Mouse (Mus musculus): ENCODE measurements around the gene Zzz3. TPM values are rescaled to one million over a fixed set of nuclear protein-coding genes. Genes with fewer than 3 reads are reported as not detected.

The Zzz3 gene
- polyA plus RNA-seq, 1 experiment: 12.7 TPM

- TF ChIP-seq CTCF (IDR thresholded peaks at IDR 0.05; ENCODE audit: control insufficient read depth, insufficient read depth, insufficient replicate concordance, low read depth, low read length): no peak
- TF ChIP-seq POLR2A (IDR thresholded peaks at IDR 0.05; ENCODE audit: control insufficient read depth, low read depth, low read length): no peak
- H3K27ac ChIP-seq (ENCODE audit: control insufficient read depth, insufficient read depth, low read depth, low read length): no peak overlapping the region
- H3K27me3 ChIP-seq (ENCODE audit: control insufficient read depth, insufficient read depth, low read length): no peaks in the 10 kb centered on the region
- no peaks in the 10 kb centered on the region for H3K4me1 ChIP-seq (ENCODE audit: control insufficient read depth, insufficient read depth, low read length)
- no peak overlapping the region for H3K4me3 ChIP-seq (ENCODE audit: control insufficient read depth, low read depth, low read length)
- no peaks in the 10 kb centered on the region for H3K36me3 ChIP-seq (ENCODE audit: control insufficient read depth, insufficient read depth, low read length)
Measured at GRCm38 (mm10) chr3:152495415-152495898, 100.2 kb downstream of the Zzz3 start.

GRCm38 (mm10) chr3:152497084-152497483 is 101.8 kb downstream of the Zzz3 start:
- no peak for TF ChIP-seq CTCF (IDR thresholded peaks at IDR 0.05; ENCODE audit: control insufficient read depth, insufficient read depth, insufficient replicate concordance, low read depth, low read length)
- no peak for TF ChIP-seq POLR2A (IDR thresholded peaks at IDR 0.05; ENCODE audit: control insufficient read depth, low read depth, low read length)
- Histone ChIP-seq H3K4me1 (ENCODE audit: control insufficient read depth, insufficient read depth, low read length) (no peaks in the 10 kb centered on the region), H3K4me3 (ENCODE audit: control insufficient read depth, low read depth, low read length) (no peak overlapping the region), H3K36me3 (ENCODE audit: control insufficient read depth, insufficient read depth, low read length) (no peaks in the 10 kb centered on the region), H3K27ac (ENCODE audit: control insufficient read depth, insufficient read depth, low read depth, low read length) (no peak overlapping the region), H3K27me3 (ENCODE audit: control insufficient read depth, insufficient read depth, low read length) (no peaks in the 10 kb centered on the region)

- no peaks in the 10 kb centered on the region for H3K36me3 ChIP-seq (ENCODE audit: control insufficient read depth, insufficient read depth, low read length)
- no peaks in the 10 kb centered on the region for H3K27me3 ChIP-seq (ENCODE audit: control insufficient read depth, insufficient read depth, low read length)
- no peak overlapping the region for H3K4me3 ChIP-seq (ENCODE audit: control insufficient read depth, low read depth, low read length)
- no peaks in the 10 kb centered on the region for H3K4me1 ChIP-seq (ENCODE audit: control insufficient read depth, insufficient read depth, low read length)
- TF ChIP-seq CTCF (IDR thresholded peaks at IDR 0.05; ENCODE audit: control insufficient read depth, insufficient read depth, insufficient replicate concordance, low read depth, low read length): no peak
- no peak for TF ChIP-seq POLR2A (IDR thresholded peaks at IDR 0.05; ENCODE audit: control insufficient read depth, low read depth, low read length)
- H3K27ac ChIP-seq (ENCODE audit: control insufficient read depth, insufficient read depth, low read depth, low read length): no peak overlapping the region
Measured at GRCm38 (mm10) chr3:152497842-152498241, 102.6 kb downstream of the Zzz3 start.

DNA sequence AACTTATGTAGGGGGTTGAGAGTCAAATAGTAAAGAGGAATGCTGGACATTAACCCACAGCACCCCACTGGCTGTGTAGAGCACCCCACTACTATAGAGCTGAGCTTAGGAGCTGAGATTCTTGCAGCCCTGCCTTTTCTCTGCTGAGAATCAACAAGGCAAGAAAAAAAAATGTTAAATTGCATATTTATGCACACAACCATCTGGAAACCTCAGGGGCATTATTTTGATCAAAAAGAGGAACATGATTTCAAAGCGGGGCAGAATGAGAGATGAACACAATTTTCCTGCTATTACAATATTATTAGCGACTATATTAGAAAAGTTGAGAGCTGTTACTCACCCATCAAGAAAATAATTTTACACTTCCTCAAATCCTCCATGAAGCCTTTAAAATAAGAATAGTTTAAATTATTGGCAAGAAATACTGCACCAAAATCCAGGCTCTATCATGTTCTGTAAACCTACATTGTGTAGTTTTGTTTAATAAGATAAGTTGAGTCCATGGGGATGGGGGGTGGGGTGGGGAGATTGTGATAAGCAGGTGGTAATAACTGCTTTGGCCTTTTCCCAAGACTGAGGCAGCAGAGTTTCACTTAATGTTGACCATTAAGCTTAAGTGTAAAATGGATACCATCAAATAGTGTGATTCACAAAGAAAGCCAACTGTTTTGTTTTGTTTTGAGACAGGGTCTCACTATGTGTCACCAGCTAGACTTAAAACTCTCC is 103.9 kb downstream of the Zzz3 start:
- Histone ChIP-seq H3K36me3 (ENCODE audit: control insufficient read depth, insufficient read depth, low read length) (no peaks in the 10 kb centered on the region), H3K27ac (ENCODE audit: control insufficient read depth, insufficient read depth, low read depth, low read length) (no peak overlapping the region), H3K4me3 (ENCODE audit: control insufficient read depth, low read depth, low read length) (no peak overlapping the region), H3K4me1 (ENCODE audit: control insufficient read depth, insufficient read depth, low read length) (no peaks in the 10 kb centered on the region), H3K27me3 (ENCODE audit: control insufficient read depth, insufficient read depth, low read length) (no peaks in the 10 kb centered on the region)
- no peak for TF ChIP-seq POLR2A (IDR thresholded peaks at IDR 0.05; ENCODE audit: control insufficient read depth, low read depth, low read length)
- TF ChIP-seq CTCF (IDR thresholded peaks at IDR 0.05; ENCODE audit: control insufficient read depth, insufficient read depth, insufficient replicate concordance, low read depth, low read length): no peak

- H3K4me1 ChIP-seq (ENCODE audit: control insufficient read depth, insufficient read depth, low read length): no peaks in the 10 kb centered on the region
- H3K36me3 ChIP-seq (ENCODE audit: control insufficient read depth, insufficient read depth, low read length): no peaks in the 10 kb centered on the region
- TF ChIP-seq CTCF (IDR thresholded peaks at IDR 0.05; ENCODE audit: control insufficient read depth, insufficient read depth, insufficient replicate concordance, low read depth, low read length): no peak
- no peak for TF ChIP-seq POLR2A (IDR thresholded peaks at IDR 0.05; ENCODE audit: control insufficient read depth, low read depth, low read length)
- no peak overlapping the region for H3K4me3 ChIP-seq (ENCODE audit: control insufficient read depth, low read depth, low read length)
- no peak overlapping the region for H3K27ac ChIP-seq (ENCODE audit: control insufficient read depth, insufficient read depth, low read depth, low read length)
- no peaks in the 10 kb centered on the region for H3K27me3 ChIP-seq (ENCODE audit: control insufficient read depth, insufficient read depth, low read length)
Measured at GRCm38 (mm10) chr3:152507900-152508299, 112.6 kb downstream of the Zzz3 start.

- no peak overlapping the region for H3K27ac ChIP-seq (ENCODE audit: control insufficient read depth, insufficient read depth, low read depth, low read length)
- H3K27me3 ChIP-seq (ENCODE audit: control insufficient read depth, insufficient read depth, low read length): no peaks in the 10 kb centered on the region
- H3K36me3 ChIP-seq (ENCODE audit: control insufficient read depth, insufficient read depth, low read length): no peaks in the 10 kb centered on the region
- no peaks in the 10 kb centered on the region for H3K4me1 ChIP-seq (ENCODE audit: control insufficient read depth, insufficient read depth, low read length)
- TF ChIP-seq CTCF (IDR thresholded peaks at IDR 0.05; ENCODE audit: control insufficient read depth, insufficient read depth, insufficient replicate concordance, low read depth, low read length) (no peak), POLR2A (IDR thresholded peaks at IDR 0.05; ENCODE audit: control insufficient read depth, low read depth, low read length) (no peak)
- no peak overlapping the region for H3K4me3 ChIP-seq (ENCODE audit: control insufficient read depth, low read depth, low read length)
Measured at GRCm38 (mm10) chr3:152508419-152508993, 113.2 kb downstream of the Zzz3 start.

DNA sequence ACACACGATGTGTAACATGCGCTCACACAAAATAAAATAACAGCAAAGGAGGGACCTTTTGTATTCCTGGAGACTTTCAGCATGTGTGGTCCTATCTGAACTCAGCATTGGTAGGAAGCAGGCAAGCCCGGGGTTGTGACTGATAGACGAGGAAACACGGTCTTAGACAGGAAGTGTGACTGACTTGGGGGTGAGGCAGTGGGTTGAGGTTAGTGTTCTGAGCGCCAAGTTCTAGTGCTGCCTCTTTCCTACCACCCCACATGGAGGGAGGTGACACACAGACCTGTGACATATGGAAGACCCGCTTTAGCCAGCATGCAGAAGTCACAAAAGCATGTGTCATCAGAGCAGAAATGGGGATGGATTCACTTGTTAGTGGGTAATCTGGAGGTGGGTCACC is 114.0 kb downstream of the Zzz3 start:
- no peak overlapping the region for H3K4me3 ChIP-seq (ENCODE audit: control insufficient read depth, low read depth, low read length)
- TF ChIP-seq POLR2A (IDR thresholded peaks at IDR 0.05; ENCODE audit: control insufficient read depth, low read depth, low read length) (no peak), CTCF (IDR thresholded peaks at IDR 0.05; ENCODE audit: control insufficient read depth, insufficient read depth, insufficient replicate concordance, low read depth, low read length) (no peak)
- no peaks in the 10 kb centered on the region for H3K36me3 ChIP-seq (ENCODE audit: control insufficient read depth, insufficient read depth, low read length)
- H3K27ac ChIP-seq (ENCODE audit: control insufficient read depth, insufficient read depth, low read depth, low read length): no peak overlapping the region
- no peaks in the 10 kb centered on the region for H3K4me1 ChIP-seq (ENCODE audit: control insufficient read depth, insufficient read depth, low read length)
- H3K27me3 ChIP-seq (ENCODE audit: control insufficient read depth, insufficient read depth, low read length): no peaks in the 10 kb centered on the region

Other genes starting within 250 kb of the Zzz3 start
- 7.5 and 9.7 TPM in 2 replicates for gene Gipc2, start 229.2 kb upstream of the Zzz3 start, polyA plus RNA-seq (2012; rRNA removed)
- gene Dnajb4, start 185.2 kb upstream of the Zzz3 start, polyA plus RNA-seq (2012; rRNA removed): 72.6 and 94.4 TPM in 2 replicates
- 55.8 and 58.6 TPM in 2 replicates for gene Fubp1, start 185.1 kb upstream of the Zzz3 start, polyA plus RNA-seq (2012; rRNA removed)
- gene Nexn, start 129.1 kb upstream of the Zzz3 start, polyA plus RNA-seq (2012; rRNA removed): 0.65 and 0.81 TPM in 2 replicates
- 3.0 and 3.6 TPM in 2 replicates for gene Miga1, start 55.1 kb upstream of the Zzz3 start, polyA plus RNA-seq (2012; rRNA removed)
- gene Usp33, start 49.0 kb upstream of the Zzz3 start, polyA plus RNA-seq (2012; rRNA removed): 6.3 and 6.5 TPM in 2 replicates